Mouse (Mus musculus) brown adipose tissue, adult 24 weeks (tissue): Measurements from ENCODE around the gene Usf3. TPM values are rescaled to one million over a fixed set of nuclear protein-coding genes. Genes with fewer than 3 reads are reported as not detected.

Experiments
- polyA plus RNA-seq: library from polyadenylated mRNA; stranded (reverse); fragments of >200 nt; gene quantifications from 2 replicates; pipeline ENCODE4 v1.2.4, GENCODE M21; 2012; ENCODE audit not compliant: missing spikeins, insufficient read depth, insufficient read length

The Usf3 gene
- polyA plus RNA-seq, 1 experiment, result 21.8 TPM

Other genes with a start within 250 kb of the Usf3 start
- 6.6 and 7.2 TPM in 2 replicates for gene Qtrt2, start 246.4 kb upstream of the Usf3 start, polyA plus RNA-seq
- 0.40 and 0.46 TPM in 2 replicates for gene Zdhhc23, start 193.5 kb upstream of the Usf3 start, polyA plus RNA-seq
- 5.2 and 5.4 TPM in 2 replicates for gene Gramd1c, start 109.9 kb upstream of the Usf3 start, polyA plus RNA-seq
- 55.9 and 66.0 TPM in 2 replicates for gene Atp6v1a, start 33.5 kb upstream of the Usf3 start, polyA plus RNA-seq
- 48.8 and 61.1 TPM in 2 replicates for gene Naa50, start 33.4 kb upstream of the Usf3 start, polyA plus RNA-seq
- gene Sidt1, start 159.9 kb downstream of the Usf3 start, polyA plus RNA-seq, result not detected in 2 replicates
- 5.4 and 7.0 TPM in 2 replicates for gene Spice1, start 173.9 kb downstream of the Usf3 start, polyA plus RNA-seq
- gene Cfap44, start 221.6 kb downstream of the Usf3 start, polyA plus RNA-seq, result not detected in 2 replicates